Mouse (Mus musculus): ENCODE results near the gene Als2. TPM values are rescaled to one million over a fixed set of nuclear protein-coding genes. Genes with fewer than 3 reads are reported as not detected.
A peak's percentile ranks its signal among the peaks of the same experiment; 100 is the strongest.

Als2 gene
- total and polyA plus RNA-seq, 2 experiments from 2014 or later = 11.0 to 39.4 TPM

DNA sequence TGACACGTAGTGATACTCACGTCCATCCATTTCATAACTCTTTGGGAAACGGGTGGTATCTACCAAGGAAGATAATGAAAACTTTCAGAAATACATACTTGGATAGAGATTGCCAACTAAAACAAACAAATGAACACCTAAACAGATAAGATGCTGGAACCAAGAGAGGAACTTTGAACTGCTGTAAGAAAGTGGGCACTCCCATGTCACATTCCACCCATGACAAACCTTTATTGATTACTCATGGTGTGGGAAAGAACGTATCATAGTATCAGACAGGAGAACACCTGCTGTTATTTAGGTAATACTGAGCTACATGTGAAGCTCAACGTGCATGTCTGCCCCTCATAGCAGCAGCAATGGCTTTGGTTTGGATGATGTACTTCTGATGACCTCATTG is 111.5 kb downstream of the Als2 start:
- H3K27me3 ChIP-seq (ENCODE audit: insufficient read depth, low read length) = no peaks in the 10 kb centered on the region
- no peaks in the 10 kb centered on the region for H3K9me3 ChIP-seq (ENCODE audit: low read length)
- H3K27ac ChIP-seq (ENCODE audit: low read depth, low read length) = no peak overlapping the region
- TF ChIP-seq CTCF (IDR thresholded peaks at IDR 0.05; ENCODE audit: low read depth) = no peak
- WGBS = 81% methylated on average over 5 of the region's 5 CpGs
- H3K4me3 ChIP-seq (ENCODE audit: low read depth, low read length) = no peak overlapping the region
- H3K4me2 ChIP-seq (ENCODE audit: low read depth) = no peak overlapping the region
- no peaks in the 10 kb centered on the region for H3K36me3 ChIP-seq (ENCODE audit: insufficient read depth)
- ATAC-seq = no peak
- H3K9ac ChIP-seq = no peak overlapping the region
- no peak for DNase-seq
- no peaks in the 10 kb centered on the region for H3K4me1 ChIP-seq (ENCODE audit: insufficient read depth)

DNA sequence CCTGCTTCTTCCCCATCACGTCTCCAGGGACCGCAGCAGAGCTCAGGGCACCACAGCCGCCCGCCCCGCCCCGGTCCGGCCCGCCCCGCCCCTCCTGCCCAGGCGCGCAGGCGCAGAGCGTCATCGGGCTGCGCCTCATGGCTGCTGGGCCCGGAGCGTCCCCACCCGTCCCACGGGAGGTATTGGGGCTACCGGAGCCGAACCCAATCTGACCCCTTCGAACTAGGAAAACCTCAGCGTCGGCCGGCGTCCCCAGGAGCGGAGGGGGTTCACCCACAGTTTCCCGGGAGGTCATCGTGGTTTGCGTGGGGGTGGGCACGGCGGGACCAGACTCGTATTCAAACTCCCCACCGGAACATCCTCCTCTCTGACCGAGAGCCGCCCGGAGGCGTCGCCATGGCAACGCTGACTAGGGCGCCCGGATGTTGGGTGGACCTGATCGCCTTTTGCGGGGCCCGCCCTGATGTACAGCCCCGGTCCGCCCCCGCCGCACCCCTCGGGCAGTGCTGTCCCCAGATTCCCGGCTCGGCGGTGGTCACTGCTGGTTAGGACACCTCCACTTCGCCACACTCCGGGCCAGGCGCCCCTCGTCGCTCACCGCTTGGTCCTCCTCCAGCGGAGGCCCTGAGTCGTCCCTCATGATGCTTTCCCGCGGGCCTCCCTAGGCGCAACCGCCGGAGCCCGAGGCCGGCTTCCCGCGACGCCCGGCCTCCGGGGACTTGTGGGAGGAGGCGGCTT is 117.1 kb downstream of the Als2 start, which contains the start of gene Tmem237:
TSS of gene Tmem237 (minus strand) at position 689 of the 738 bp plus-strand sequence.
- ATAC-seq (peak; percentile 97), DNase-seq (peak; percentile 96)
- H3K9ac ChIP-seq = peak within 1 kb of the TSS; percentile 97
- no peaks in the 10 kb centered on the region for H3K9me3 ChIP-seq (ENCODE audit: low read length)
- no peak for TF ChIP-seq CTCF (IDR thresholded peaks at IDR 0.05; ENCODE audit: low read depth)
- H3K4me3 ChIP-seq (ENCODE audit: low read depth, low read length) = peak within 1 kb of the TSS; percentile 69
- no peaks in the 10 kb centered on the region for H3K4me1 ChIP-seq (ENCODE audit: insufficient read depth)
- whole genome bisulfite sequencing = 3% methylated on average over 74 of the region's 74 CpGs
- peak within 1 kb of the TSS; percentile 95 for H3K27ac ChIP-seq (ENCODE audit: low read depth, low read length)
- peaks cover 12% of the 10 kb centered on the region; the same call in 1 of the 2 replicates for H3K36me3 ChIP-seq (ENCODE audit: insufficient read depth)
- H3K27me3 ChIP-seq (ENCODE audit: insufficient read depth, low read length) = no peaks in the 10 kb centered on the region
- H3K4me2 ChIP-seq (ENCODE audit: low read depth) = peak within 1 kb of the TSS; percentile 91

Other genes starting within 250 kb of the Als2 start
- not detected in 2 replicates for gene C2cd6, start 142.3 kb downstream of the Als2 start, total RNA-seq (2014; rRNA removed)
- gene C2cd6, start 142.3 kb downstream of the Als2 start, polyA plus RNA-seq (2015; fragmentation: Nextera tagmentation; extraction: Ambion mirVana) = not detected in 2 replicates
- gene Tmem237, start 116.8 kb downstream of the Als2 start, total RNA-seq (2014; rRNA removed) = 31.9 and 36.2 TPM in 2 replicates
- gene Tmem237, start 116.8 kb downstream of the Als2 start, polyA plus RNA-seq (2015; fragmentation: Nextera tagmentation; extraction: Ambion mirVana) = 59.7 and 62.6 TPM in 2 replicates
- 1.9 and 2.1 TPM in 2 replicates for gene Mpp4, start 73.8 kb downstream of the Als2 start, total RNA-seq (2014; rRNA removed)
- 0.47 and 0.65 TPM in 2 replicates for gene Mpp4, start 73.8 kb downstream of the Als2 start, polyA plus RNA-seq (2015; fragmentation: Nextera tagmentation; extraction: Ambion mirVana)
- 0.14 TPM in 1 of 2 replicates, not detected in the other for gene Cdk15, start 19.7 kb upstream of the Als2 start, total RNA-seq (2014; rRNA removed)
- gene Cdk15, start 19.7 kb upstream of the Als2 start, polyA plus RNA-seq (2015; fragmentation: Nextera tagmentation; extraction: Ambion mirVana) = 0.62 and 1.0 TPM in 2 replicates
- gene Fzd7, start 245.2 kb upstream of the Als2 start, total RNA-seq (2014; rRNA removed) = 8.6 and 13.9 TPM in 2 replicates
- gene Fzd7, start 245.2 kb upstream of the Als2 start, polyA plus RNA-seq (2015; fragmentation: Nextera tagmentation; extraction: Ambion mirVana) = 1.5 and 1.9 TPM in 2 replicates

Data from forebrain, postnatal 0 days (tissue).